Mouse (Mus musculus) limb, embryonic 15.5 days (tissue): ENCODE data around the gene Rbfox2. TPM values are rescaled to one million over a fixed set of nuclear protein-coding genes. Genes with fewer than 3 reads are reported as not detected.

Experiments used
- ATAC-seq: fragments of 200-750 bp; cut with Nextera tagmentation; 2 replicates; pipeline ENCODE4 v1.8.0; 2017; ENCODE audit warnings: low read depth, moderate TSS enrichment; ENCODE audit not compliant: insufficient number of reproducible peaks, low FRiP score, low TSS enrichment
- H3K27ac ChIP-seq: fragments of 300-500 bp; sonication (generic); 2 replicates; pipeline ENCODE4 v1.5.1; 2015; ENCODE audit warnings: moderate library complexity, mild to moderate bottlenecking, inconsistent platforms
- H3K27me3 ChIP-seq: fragments of 300-500 bp; sonication (generic); 2 replicates; pipeline ENCODE4 v1.6.1; 2015; ENCODE audit warnings: inconsistent platforms
- H3K36me3 ChIP-seq: fragments of 300-500 bp; sonication (generic); 2 replicates; pipeline ENCODE4 v1.6.1; 2015; ENCODE audit warnings: inconsistent platforms
- H3K4me1 ChIP-seq: fragments of 300-500 bp; sonication (generic); 2 replicates; pipeline ENCODE4 v1.6.1; 2015; ENCODE audit warnings: inconsistent platforms
- H3K4me2 ChIP-seq: fragments of 300-500 bp; sonication (generic); 2 replicates; pipeline ENCODE4 v1.6.1; 2015; ENCODE audit warnings: mild to moderate bottlenecking, inconsistent platforms
- H3K4me3 ChIP-seq: fragments of 300-500 bp; sonication (generic); 2 replicates; pipeline ENCODE4 v1.5.1; 2015; ENCODE audit warnings: mild to moderate bottlenecking, inconsistent platforms
- H3K9ac ChIP-seq: fragments of 300-500 bp; sonication (generic); 2 replicates; pipeline ENCODE4 v1.6.1; 2015; ENCODE audit warnings: inconsistent platforms
- H3K9me3 ChIP-seq: fragments of 300-500 bp; sonication (generic); 2 replicates; pipeline ENCODE4 v1.6.1; 2016; ENCODE audit warnings: inconsistent platforms
- WGBS: fragments of 180-500 bp; shearing (Covaris S2); methylation state at CpG from one replicate; pipeline ENCODE4 v1.1.7; 2015; 5-methylcytosine and 5-hydroxymethylcytosine counted together
- polyA plus RNA-seq: library from polyadenylated mRNA; unstranded; fragments of >200 nt; fragmentation: Nextera tagmentation; extraction: Ambion mirVana; gene quantifications from 2 replicates; pipeline ENCODE4 v1.2.1, GENCODE M21; 2015

Rbfox2 gene
- polyA plus RNA-seq, 1 experiment from 2014 or later: 73.2 TPM

- peaks cover 5% of the 10 kb centered on the region for H3K4me1 ChIP-seq
- H3K27me3 ChIP-seq: no peaks in the 10 kb centered on the region
- H3K4me3 ChIP-seq: no peak overlapping the region
- H3K9me3 ChIP-seq: no peaks in the 10 kb centered on the region
- no peak for ATAC-seq
- WGBS: 72% methylated on average over 2 of the region's 2 CpGs
- no peaks in the 10 kb centered on the region for H3K36me3 ChIP-seq
- H3K27ac ChIP-seq: no peak overlapping the region
- no peak overlapping the region for H3K4me2 ChIP-seq
- no peak overlapping the region for H3K9ac ChIP-seq
Measured at GRCm38 (mm10) chr15:77168781-77169180, 138.0 kb downstream of the Rbfox2 start.

- ATAC-seq: no peak
- H3K4me2 ChIP-seq: no peak overlapping the region
- no peak overlapping the region for H3K4me3 ChIP-seq
- no peaks in the 10 kb centered on the region for H3K36me3 ChIP-seq
- H3K27me3 ChIP-seq: no peaks in the 10 kb centered on the region
- no peaks in the 10 kb centered on the region for H3K9me3 ChIP-seq
- H3K4me1 ChIP-seq: peaks cover 23% of the 10 kb centered on the region
- H3K27ac ChIP-seq: no peak overlapping the region
- H3K9ac ChIP-seq: no peak overlapping the region
- WGBS: 81% methylated on average over 1 of the region's 1 CpGs
Measured at GRCm38 (mm10) chr15:77166225-77166732, 140.5 kb downstream of the Rbfox2 start.

- Histone ChIP-seq H3K9me3 (no peaks in the 10 kb centered on the region), H3K4me3 (no peak overlapping the region), H3K27me3 (no peaks in the 10 kb centered on the region), H3K4me2 (no peak overlapping the region), H3K9ac (no peak overlapping the region), H3K4me1 (peaks cover 27% of the 10 kb centered on the region), H3K27ac (0 out of 2 replicates have a peak overlapping the region, but pooled peaks have one; percentile 68), H3K36me3 (no peaks in the 10 kb centered on the region)
- peak; percentile 76 for ATAC-seq
- 23% methylated on average over 6 of the region's 6 CpGs for WGBS
Measured at GRCm38 (mm10) chr15:77163336-77163735, 143.5 kb downstream of the Rbfox2 start.

- H3K4me3 ChIP-seq: no peak overlapping the region
- H3K9ac ChIP-seq: no peak overlapping the region
- no peak overlapping the region for H3K4me2 ChIP-seq
- ATAC-seq: no peak
- H3K9me3 ChIP-seq: no peaks in the 10 kb centered on the region
- H3K27ac ChIP-seq: peak overlapping the region; percentile 54
- peaks cover 27% of the 10 kb centered on the region for H3K4me1 ChIP-seq
- no peaks in the 10 kb centered on the region for H3K36me3 ChIP-seq
- no peaks in the 10 kb centered on the region for H3K27me3 ChIP-seq
- WGBS: 62% methylated on average over 6 of the region's 6 CpGs
Measured at GRCm38 (mm10) chr15:77162931-77163330, 143.9 kb downstream of the Rbfox2 start.

- Histone ChIP-seq H3K9me3 (no peaks in the 10 kb centered on the region), H3K27ac (peak overlapping the region; percentile 51; the same call in 1 of the 2 replicates), H3K4me2 (no peak overlapping the region), H3K27me3 (no peaks in the 10 kb centered on the region), H3K4me3 (peak overlapping the region; percentile 14; the same call in 1 of the 2 replicates), H3K36me3 (no peaks in the 10 kb centered on the region), H3K4me1 (peaks cover 34% of the 10 kb centered on the region), H3K9ac (no peak overlapping the region)
- WGBS: 34% methylated on average over 5 of the region's 5 CpGs
- no peak for ATAC-seq
Measured at GRCm38 (mm10) chr15:77161382-77161781, 145.4 kb downstream of the Rbfox2 start.

- Histone ChIP-seq H3K4me3 (no peak overlapping the region), H3K27ac (0 out of 2 replicates have a peak overlapping the region, but pooled peaks have one; percentile 51), H3K36me3 (no peaks in the 10 kb centered on the region), H3K4me1 (peaks cover 34% of the 10 kb centered on the region), H3K9me3 (no peaks in the 10 kb centered on the region), H3K27me3 (no peaks in the 10 kb centered on the region), H3K9ac (no peak overlapping the region), H3K4me2 (no peak overlapping the region)
- 85% methylated on average over 4 of the region's 4 CpGs for WGBS
- ATAC-seq: no peak
Measured at GRCm38 (mm10) chr15:77160848-77161247, 146.0 kb downstream of the Rbfox2 start.

GRCm38 (mm10) chr15:77156525-77156924 is 150.3 kb downstream of the Rbfox2 start:
- no peak overlapping the region for H3K27ac ChIP-seq
- H3K27me3 ChIP-seq: no peaks in the 10 kb centered on the region
- ATAC-seq: no peak
- H3K4me1 ChIP-seq: peaks cover 29% of the 10 kb centered on the region
- WGBS: 34% methylated on average over 3 of the region's 3 CpGs
- H3K36me3 ChIP-seq: no peaks in the 10 kb centered on the region
- no peaks in the 10 kb centered on the region for H3K9me3 ChIP-seq
- no peak overlapping the region for H3K4me3 ChIP-seq
- no peak overlapping the region for H3K4me2 ChIP-seq
- no peak overlapping the region for H3K9ac ChIP-seq

GRCm38 (mm10) chr15:77154248-77154785 is 152.5 kb downstream of the Rbfox2 start:
- Histone ChIP-seq H3K27me3 (no peaks in the 10 kb centered on the region), H3K4me3 (no peak overlapping the region), H3K36me3 (no peaks in the 10 kb centered on the region), H3K9ac (no peak overlapping the region), H3K4me1 (peaks cover 42% of the 10 kb centered on the region), H3K9me3 (no peaks in the 10 kb centered on the region), H3K27ac (peak overlapping the region; percentile 94), H3K4me2 (0 out of 2 replicates have a peak overlapping the region, but pooled peaks have one; percentile 60)
- ATAC-seq: no peak
- WGBS: 55% methylated on average over 10 of the region's 10 CpGs

- Histone ChIP-seq H3K9ac (peak overlapping the region; percentile 68), H3K4me1 (peaks cover 47% of the 10 kb centered on the region)
- under 1% methylated on average over 12 of the region's 12 CpGs for WGBS
Measured at GRCm38 (mm10) chr15:77153625-77154024, 153.2 kb downstream of the Rbfox2 start.

GRCm38 (mm10) chr15:77153088-77153546 is 153.7 kb downstream of the Rbfox2 start:
- Histone ChIP-seq H3K36me3 (no peaks in the 10 kb centered on the region), H3K9me3 (no peaks in the 10 kb centered on the region), H3K27ac (peak overlapping the region; percentile 94), H3K4me2 (peak overlapping the region; percentile 60), H3K27me3 (no peaks in the 10 kb centered on the region), H3K4me3 (peak overlapping the region; percentile 54), H3K9ac (peak overlapping the region; percentile 68), H3K4me1 (peaks cover 48% of the 10 kb centered on the region)
- 0% methylated on average over 3 of the region's 3 CpGs for WGBS
- ATAC-seq: peak; percentile 53; the same call in 1 of the 2 replicates

More at GRCm38 (mm10) chr15:77153625-77154024, 153.2 kb downstream of the Rbfox2 start:
- Histone ChIP-seq H3K4me2 (peak overlapping the region; percentile 60), H3K4me3 (peak overlapping the region; percentile 54), H3K36me3 (no peaks in the 10 kb centered on the region), H3K27ac (peak overlapping the region; percentile 94), H3K9me3 (no peaks in the 10 kb centered on the region), H3K27me3 (no peaks in the 10 kb centered on the region)
- peak; percentile 86 for ATAC-seq

GRCm38 (mm10) chr15:77152336-77153087 is 154.3 kb downstream of the Rbfox2 start:
- Histone ChIP-seq H3K4me2 (peak overlapping the region; percentile 60), H3K27me3 (no peaks in the 10 kb centered on the region), H3K4me3 (peak overlapping the region; percentile 54), H3K36me3 (no peaks in the 10 kb centered on the region), H3K4me1 (peaks cover 44% of the 10 kb centered on the region), H3K9me3 (no peaks in the 10 kb centered on the region), H3K9ac (peak overlapping the region; percentile 68), H3K27ac (peak overlapping the region; percentile 94)
- ATAC-seq: no peak
- 3% methylated on average over 19 of the region's 19 CpGs for WGBS

GRCm38 (mm10) chr15:77151816-77152215 is 155.0 kb downstream of the Rbfox2 start:
- Histone ChIP-seq H3K9ac (0 out of 2 replicates have a peak overlapping the region, but pooled peaks have one; percentile 1), H3K27ac (peak overlapping the region; percentile 94), H3K9me3 (no peaks in the 10 kb centered on the region), H3K27me3 (no peaks in the 10 kb centered on the region), H3K36me3 (no peaks in the 10 kb centered on the region), H3K4me1 (peaks cover 40% of the 10 kb centered on the region), H3K4me3 (peak overlapping the region; percentile 54), H3K4me2 (peak overlapping the region; percentile 60)
- no peak for ATAC-seq
- 13% methylated on average over 4 of the region's 4 CpGs for WGBS
